Mouse (Mus musculus) right cerebral cortex, postnatal 36 days (tissue): ENCODE results near the gene Atp6v0e2.

Source experiments
- DNase-seq, 2 experiments: peaks; one replicate each; pipeline ENCODE4 v3.0.0; 2022; ENCODE audit warnings: low spot score in 2 of 2, mixed read lengths in 1 of 2

Atp6v0e2 gene

GRCm38 (mm10) chr6:48539860-48540259 lies 2.4 kb downstream of the Atp6v0e2 start:
- no peak for DNase-seq

- DNase-seq, result no peak
These were observed 3.3 kb downstream of the Atp6v0e2 start for GRCm38 (mm10) chr6:48540721-48541120.

GRCm38 (mm10) chr6:48541560-48542450 lies 4.4 kb downstream of the Atp6v0e2 start:
- DNase-seq, result no peak

- DNase-seq, result no peak
These were observed 5.2 kb downstream of the Atp6v0e2 start for GRCm38 (mm10) chr6:48542631-48543030.

- DNase-seq, result no peak
These were observed 7.8 kb downstream of the Atp6v0e2 start for GRCm38 (mm10) chr6:48545251-48545650.

- DNase-seq, result no peak
These were observed 8.9 kb downstream of the Atp6v0e2 start for GRCm38 (mm10) chr6:48546271-48546670.

- no peak for DNase-seq
These were observed 9.4 kb downstream of the Atp6v0e2 start for GRCm38 (mm10) chr6:48546858-48547257.

- no peak for DNase-seq
These were observed 10.9 kb downstream of the Atp6v0e2 start for GRCm38 (mm10) chr6:48548314-48548713.

GRCm38 (mm10) chr6:48552918-48553317 lies 15.5 kb downstream of the Atp6v0e2 start:
- DNase-seq, result no peak

- DNase-seq, result no peak
These were observed 16.4 kb downstream of the Atp6v0e2 start for GRCm38 (mm10) chr6:48553819-48554218.

GRCm38 (mm10) chr6:48554280-48555103 lies 17.1 kb downstream of the Atp6v0e2 start, which contains the start of gene Lrrc61:
Gene Lrrc61 (plus strand): TSS chr6:48554796.
- DNase-seq, result peak; percentile 97

GRCm38 (mm10) chr6:48555104-48555890 lies 17.9 kb downstream of the Atp6v0e2 start:
- peak; percentile 48 to 78 for DNase-seq

GRCm38 (mm10) chr6:48555956-48556355 lies 18.5 kb downstream of the Atp6v0e2 start:
- DNase-seq, result no peak

- no peak for DNase-seq
These were observed 28.4 kb downstream of the Atp6v0e2 start for GRCm38 (mm10) chr6:48565693-48566310.

GRCm38 (mm10) chr6:48566312-48566711 lies 28.9 kb downstream of the Atp6v0e2 start:
- no peak for DNase-seq

- DNase-seq, result no peak
These were observed 30.9 kb downstream of the Atp6v0e2 start for GRCm38 (mm10) chr6:48568036-48568984.

- no peak for DNase-seq
These were observed 31.8 kb downstream of the Atp6v0e2 start for GRCm38 (mm10) chr6:48569065-48569807.

- no peak for DNase-seq
These were observed 34.6 kb downstream of the Atp6v0e2 start for GRCm38 (mm10) chr6:48572014-48572413.

GRCm38 (mm10) chr6:48572572-48573061 lies 35.2 kb downstream of the Atp6v0e2 start, which contains the start of gene Rarres2:
Gene Rarres2 (minus strand): TSS chr6:48572789.
- no peak for DNase-seq
